Mouse (Mus musculus) cerebellum, adult 2 months (tissue): ENCODE results near the gene Mrpl44. TPM values are rescaled to one million over a fixed set of nuclear protein-coding genes. Genes with fewer than 3 reads are reported as not detected.
A peak's percentile ranks its signal among the peaks of the same experiment; 100 is the strongest.

ENCODE experiments used
- DNase-seq, 2 experiments: peaks; one replicate each; pipeline ENCODE4 v3.0.0; 2021
- H3K27ac ChIP-seq: fragments of 200-500 bp; 2 replicates; pipeline ENCODE4 v1.5.1; 2012; ENCODE audit warnings: low read length, control low read depth, inconsistent platforms; ENCODE audit not compliant: insufficient read depth
- H3K27me3 ChIP-seq: fragments of 200-500 bp; 2 replicates; pipeline ENCODE4 v1.6.1; 2012; ENCODE audit warnings: inconsistent platforms, mild to moderate bottlenecking, low read length, moderate library complexity; ENCODE audit not compliant: control insufficient read depth, insufficient read depth
- H3K4me1 ChIP-seq: fragments of 200-500 bp; 2 replicates; pipeline ENCODE4 v1.6.1; 2011; ENCODE audit warnings: low read length; ENCODE audit not compliant: control insufficient read depth, insufficient read depth
- H3K4me3 ChIP-seq: fragments of 200-500 bp; replicated peaks from 2 replicates; pipeline ENCODE3; 2011; ENCODE audit warnings: mild to moderate bottlenecking, low read depth, low read length, control low read depth; ENCODE audit not compliant: insufficient read depth
- CTCF ChIP-seq: fragments of 200-500 bp; IDR thresholded peaks from 2 replicates; pipeline ENCODE4 v1.5.1; 2011; ENCODE audit warnings: low read depth, mild to moderate bottlenecking, control low read depth, low read length, moderate library complexity, borderline replicate concordance; ENCODE audit not compliant: insufficient read depth
- POLR2A ChIP-seq: fragments of 200-500 bp; IDR thresholded peaks from 2 replicates; pipeline ENCODE4 v1.6.1; 2011; ENCODE audit warnings: low read length, control low read depth, borderline replicate concordance; ENCODE audit not compliant: insufficient read depth
- WGBS: fragments of 180-500 bp; shearing (Covaris S2); methylation state at CpG from one replicate; pipeline ENCODE4 v1.1.7; 2018; 5-methylcytosine and 5-hydroxymethylcytosine counted together
- polyA plus RNA-seq: library from polyadenylated mRNA; depleted of rRNA; stranded (reverse); fragments of >200 nt; gene quantifications from 2 replicates; pipeline ENCODE4 v1.2.3, GENCODE M21; 2012; rRNA removed

Gene Mrpl44
- 28.4 and 29.5 TPM in 2 replicates for polyA plus RNA-seq

- H3K27me3 ChIP-seq: no peaks in the 10 kb centered on the region
- peak; percentile 96 to 100 for DNase-seq
- H3K27ac ChIP-seq: peak within 1 kb of the TSS; percentile 39
- under 1% methylated on average over 38 of the region's 38 CpGs for WGBS
- H3K4me3 ChIP-seq: peak within 1 kb of the TSS; percentile 73
- TF ChIP-seq POLR2A (peak; percentile 35; the same call in 1 of the 2 replicates), CTCF (no peak)
- no peaks in the 10 kb centered on the region for H3K4me1 ChIP-seq
Measured at GRCm38 (mm10) chr1:79775927-79776458, at the start of gene Mrpl44, which contains the start of gene Wdfy1. Gene Mrpl44, plus strand, starts transcription at chr1:79776018. Gene Wdfy1, minus strand, starts transcription at chr1:79776143.

DNA sequence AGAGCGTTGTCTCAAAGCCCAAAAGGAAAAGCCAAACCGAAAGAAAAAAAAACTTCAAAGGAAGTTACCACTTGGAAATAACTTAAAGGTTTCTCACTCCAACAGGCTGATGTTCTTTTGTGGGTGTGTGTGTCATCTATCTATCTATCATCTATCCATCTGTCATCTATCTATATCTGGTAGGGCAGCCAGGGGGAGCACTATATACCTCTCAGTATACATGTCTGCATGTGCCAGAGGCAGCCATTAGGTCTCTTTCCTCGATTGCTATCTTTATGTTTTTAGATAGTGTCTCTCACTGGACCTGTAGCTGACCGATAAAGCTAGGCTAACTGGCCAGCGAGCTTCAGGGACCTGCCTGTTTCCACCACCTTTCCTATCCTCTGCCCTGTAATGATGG lies 41.0 kb upstream of the Mrpl44 start:
- Histone ChIP-seq H3K27me3 (no peaks in the 10 kb centered on the region), H3K4me1 (no peaks in the 10 kb centered on the region), H3K27ac (no peak overlapping the region), H3K4me3 (no peak overlapping the region)
- no peak for DNase-seq
- WGBS: 81% methylated on average over 5 of the region's 5 CpGs
- TF ChIP-seq CTCF (no peak), POLR2A (no peak)

GRCm38 (mm10) chr1:79736408-79736807 lies 39.4 kb upstream of the Mrpl44 start:
- 98% methylated on average over 3 of the region's 3 CpGs for WGBS
- DNase-seq: no peak
- TF ChIP-seq CTCF (no peak), POLR2A (no peak)
- Histone ChIP-seq H3K4me3 (no peak overlapping the region), H3K4me1 (no peaks in the 10 kb centered on the region), H3K27ac (no peak overlapping the region), H3K27me3 (no peaks in the 10 kb centered on the region)

- H3K27me3 ChIP-seq: no peaks in the 10 kb centered on the region
- WGBS: 95% methylated on average over 2 of the region's 2 CpGs
- no peak overlapping the region for H3K4me3 ChIP-seq
- H3K4me1 ChIP-seq: no peaks in the 10 kb centered on the region
- DNase-seq: no peak
- no peak overlapping the region for H3K27ac ChIP-seq
- TF ChIP-seq CTCF (no peak), POLR2A (no peak)
Measured at GRCm38 (mm10) chr1:79739726-79740125, 36.1 kb upstream of the Mrpl44 start.

DNA sequence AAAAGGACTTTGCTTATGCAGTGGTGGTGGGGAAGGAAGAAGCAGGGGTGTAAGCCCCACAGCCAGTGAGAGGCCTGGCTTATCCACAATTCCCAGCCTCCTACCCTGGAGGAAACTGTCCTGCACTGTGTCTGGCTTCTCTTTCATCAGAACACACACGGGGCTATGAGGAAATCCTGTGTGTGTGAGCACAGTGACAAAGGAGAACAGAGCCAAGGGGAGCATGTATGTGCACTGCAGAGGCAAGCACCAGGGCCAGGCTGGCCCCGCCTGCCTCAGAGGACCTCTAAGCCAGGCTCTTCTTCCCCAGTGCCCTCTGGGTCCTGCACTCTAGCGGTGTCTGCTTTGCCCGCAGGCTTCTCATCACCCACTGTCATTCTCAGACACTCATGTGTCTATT lies 34.8 kb upstream of the Mrpl44 start:
- Histone ChIP-seq H3K4me1 (no peaks in the 10 kb centered on the region), H3K27ac (no peak overlapping the region), H3K27me3 (no peaks in the 10 kb centered on the region), H3K4me3 (no peak overlapping the region)
- TF ChIP-seq CTCF: no peak
- TF ChIP-seq POLR2A: no peak
- 66% methylated on average over 4 of the region's 4 CpGs for WGBS
- no peak for DNase-seq

GRCm38 (mm10) chr1:79742949-79743348 lies 32.9 kb upstream of the Mrpl44 start:
- no peak for TF ChIP-seq CTCF
- TF ChIP-seq POLR2A: no peak
- no peak for DNase-seq
- Histone ChIP-seq H3K27ac (no peak overlapping the region), H3K4me1 (no peaks in the 10 kb centered on the region), H3K27me3 (no peaks in the 10 kb centered on the region), H3K4me3 (no peak overlapping the region)
- WGBS: 86% methylated on average over 7 of the region's 7 CpGs

DNA sequence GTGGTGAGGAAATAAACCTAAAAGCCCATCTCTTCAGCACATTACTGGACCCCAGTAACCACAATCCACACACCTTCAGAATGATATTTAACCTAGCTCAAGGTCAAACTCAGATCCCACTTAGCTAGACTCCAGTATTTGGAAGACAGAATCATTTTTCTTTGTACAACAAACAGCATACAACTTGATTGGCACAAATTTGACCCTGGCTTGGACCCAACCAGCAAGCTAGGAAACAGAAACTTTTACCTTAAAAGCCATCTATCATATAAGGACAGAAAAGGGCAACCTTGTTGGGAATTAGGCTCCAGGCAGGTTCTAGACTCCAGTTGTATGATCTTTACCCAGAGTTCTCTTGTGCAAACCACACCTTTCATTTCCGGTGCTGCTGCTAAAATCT lies 32.4 kb upstream of the Mrpl44 start:
- Histone ChIP-seq H3K4me3 (no peak overlapping the region), H3K27ac (no peak overlapping the region), H3K27me3 (no peaks in the 10 kb centered on the region), H3K4me1 (no peaks in the 10 kb centered on the region)
- 94% methylated on average over 1 of the region's 1 CpGs for WGBS
- DNase-seq: no peak
- no peak for TF ChIP-seq POLR2A
- TF ChIP-seq CTCF: no peak

GRCm38 (mm10) chr1:79746056-79746455 lies 29.8 kb upstream of the Mrpl44 start:
- 59% methylated on average over 4 of the region's 4 CpGs for WGBS
- TF ChIP-seq CTCF (no peak), POLR2A (no peak)
- no peak overlapping the region for H3K27ac ChIP-seq
- no peak overlapping the region for H3K4me3 ChIP-seq
- H3K27me3 ChIP-seq: no peaks in the 10 kb centered on the region
- DNase-seq: no peak
- H3K4me1 ChIP-seq: no peaks in the 10 kb centered on the region
